Mouse (Mus musculus): ENCODE results near the gene Srrt. TPM values are rescaled to one million over a fixed set of nuclear protein-coding genes. Genes with fewer than 3 reads are reported as not detected.
A peak's percentile ranks its signal among the peaks of the same experiment; 100 is the strongest.

The Srrt gene
- polyA plus RNA-seq, 1 experiment from 2014 or later: 97.0 TPM

DNA sequence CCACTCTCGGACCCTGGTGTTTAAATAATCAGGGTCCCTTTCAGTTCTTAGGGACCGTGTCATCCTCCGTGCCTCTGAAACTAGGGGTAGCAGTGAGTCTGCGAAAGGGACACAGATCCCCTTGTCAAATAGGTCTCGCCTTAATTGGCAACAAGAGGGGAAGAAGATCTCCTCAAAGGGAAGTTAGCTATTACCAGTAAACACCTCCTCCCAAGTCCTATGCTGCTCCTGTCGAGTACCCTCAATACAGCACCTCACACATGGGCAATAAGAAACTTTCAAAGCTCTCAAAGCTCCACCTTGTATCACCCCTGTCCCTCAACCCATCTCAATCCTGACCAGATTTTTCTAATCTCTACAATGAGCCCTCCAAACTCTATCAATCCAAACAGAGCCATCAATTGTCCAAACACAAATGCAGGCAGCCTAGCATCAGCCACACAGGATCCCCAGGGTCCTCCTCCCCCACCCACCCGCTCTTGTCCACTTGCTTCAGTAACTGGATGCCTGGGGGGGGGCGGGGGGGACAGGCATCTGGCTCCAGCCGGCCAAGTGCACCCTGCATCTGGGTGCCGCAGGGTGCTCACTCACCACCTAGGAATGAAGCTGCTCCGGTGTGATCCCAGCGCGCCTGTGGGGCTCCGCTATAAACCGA, 25.5 kb upstream of the Srrt start:
- Histone ChIP-seq H3K9me3 (replicated peaks; ENCODE audit: control insufficient read depth, low read length) (no peaks in the 10 kb centered on the region), H3K36me3 (ENCODE audit: control insufficient read depth, insufficient read depth) (no peaks in the 10 kb centered on the region), H3K4me1 (ENCODE audit: control insufficient read depth, insufficient read depth, low read length) (peaks cover 9% of the 10 kb centered on the region; the same call in 1 of the 2 replicates), H3K27me3 (ENCODE audit: control insufficient read depth, insufficient read depth, low read length) (no peaks in the 10 kb centered on the region), H3K27ac (ENCODE audit: low read length) (no peak overlapping the region), H3K4me3 (ENCODE audit: low read length) (peak overlapping the region; percentile 67), H3K4me2 (ENCODE audit: low read depth, low read length) (peak overlapping the region; percentile 92), H3K9ac (ENCODE audit: low read length) (peak overlapping the region; percentile 59)
- ATAC-seq (replicated peaks; ENCODE audit: extremely low read depth, insufficient read depth, low FRiP score): no peak
- 23% methylated on average over 15 of the region's 15 CpGs for WGBS

DNA sequence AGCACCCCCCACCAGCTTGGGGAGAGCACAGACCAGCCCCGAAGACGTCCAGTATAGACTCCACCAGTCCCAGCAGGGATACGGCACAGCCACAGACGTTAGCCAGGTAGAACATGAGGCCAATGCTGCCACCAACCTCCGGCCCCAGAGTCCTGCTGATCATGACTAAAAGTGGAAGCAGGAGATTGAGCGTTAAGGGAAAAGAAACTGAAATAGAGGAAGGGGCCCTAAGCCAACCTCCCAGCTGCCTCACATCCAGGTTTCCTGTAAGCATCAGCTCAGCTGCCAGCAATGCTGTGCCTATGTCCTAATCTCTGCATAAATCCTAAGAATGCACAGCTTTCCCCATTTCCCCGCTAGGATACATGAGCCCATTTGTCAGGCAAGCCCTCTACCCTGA, 23.4 kb upstream of the Srrt start:
- H3K4me3 ChIP-seq (ENCODE audit: low read length): no peak overlapping the region
- 0 out of 2 replicates have a peak, but pooled peaks cover 4% of the 10 kb centered on the region for H3K4me1 ChIP-seq (ENCODE audit: control insufficient read depth, insufficient read depth, low read length)
- no peaks in the 10 kb centered on the region for H3K9me3 ChIP-seq (replicated peaks; ENCODE audit: control insufficient read depth, low read length)
- WGBS: 80% methylated on average over 7 of the region's 7 CpGs
- no peak for ATAC-seq (replicated peaks; ENCODE audit: extremely low read depth, insufficient read depth, low FRiP score)
- no peaks in the 10 kb centered on the region; the same call in 1 of the 2 replicates for H3K36me3 ChIP-seq (ENCODE audit: control insufficient read depth, insufficient read depth)
- no peak overlapping the region for H3K4me2 ChIP-seq (ENCODE audit: low read depth, low read length)
- H3K27ac ChIP-seq (ENCODE audit: low read length): no peak overlapping the region
- H3K27me3 ChIP-seq (ENCODE audit: control insufficient read depth, insufficient read depth, low read length): no peaks in the 10 kb centered on the region
- no peak overlapping the region for H3K9ac ChIP-seq (ENCODE audit: low read length)

DNA sequence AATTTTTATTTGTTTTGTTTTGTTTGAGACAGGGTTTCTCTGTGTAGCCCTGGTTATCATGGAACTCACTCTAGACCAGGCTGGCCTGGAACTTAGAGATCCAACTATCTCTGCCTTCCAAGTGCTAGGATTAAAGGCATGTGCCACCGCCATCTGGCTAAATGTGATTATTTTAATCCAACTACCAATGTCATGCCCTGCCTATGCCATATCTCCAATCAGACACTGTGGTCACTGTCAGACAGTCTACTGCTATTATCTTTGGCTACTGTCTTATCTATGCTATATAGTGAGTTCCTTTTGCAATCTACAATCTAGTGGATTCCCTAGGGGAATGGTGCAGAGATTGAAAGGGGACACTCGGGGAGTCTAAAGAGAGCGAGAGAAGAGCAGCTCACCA, 13.5 kb upstream of the Srrt start:
- Histone ChIP-seq H3K4me2 (ENCODE audit: low read depth, low read length) (no peak overlapping the region), H3K9ac (ENCODE audit: low read length) (no peak overlapping the region), H3K27me3 (ENCODE audit: control insufficient read depth, insufficient read depth, low read length) (no peaks in the 10 kb centered on the region), H3K36me3 (ENCODE audit: control insufficient read depth, insufficient read depth) (peaks cover 2% of the 10 kb centered on the region; the same call in 1 of the 2 replicates), H3K27ac (ENCODE audit: low read length) (no peak overlapping the region), H3K4me3 (ENCODE audit: low read length) (no peak overlapping the region), H3K4me1 (ENCODE audit: control insufficient read depth, insufficient read depth, low read length) (no peaks in the 10 kb centered on the region), H3K9me3 (replicated peaks; ENCODE audit: control insufficient read depth, low read length) (no peaks in the 10 kb centered on the region)
- 90% methylated on average over 3 of the region's 3 CpGs for whole genome bisulfite sequencing
- ATAC-seq (replicated peaks; ENCODE audit: extremely low read depth, insufficient read depth, low FRiP score): no peak

DNA sequence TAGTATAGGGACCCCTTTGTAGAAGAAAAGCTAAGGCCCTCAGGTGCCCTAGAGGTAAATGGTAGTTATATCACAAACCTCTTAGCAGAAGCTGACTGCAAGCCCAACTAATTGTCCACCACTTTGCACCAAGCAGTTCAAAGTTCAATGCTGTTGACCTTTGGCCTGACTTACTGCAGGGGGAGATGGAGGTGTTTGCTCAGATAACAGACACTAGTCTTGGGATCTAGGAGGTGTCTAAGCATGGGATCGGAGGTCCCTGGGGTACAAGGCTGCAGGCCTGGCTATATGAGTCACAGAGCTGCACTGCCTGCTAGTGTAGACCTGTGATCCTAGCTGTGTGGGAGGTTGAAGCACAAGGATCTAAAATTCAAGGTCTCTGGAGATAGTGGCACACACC, 11.1 kb upstream of the Srrt start:
- H3K27me3 ChIP-seq (ENCODE audit: control insufficient read depth, insufficient read depth, low read length): no peaks in the 10 kb centered on the region
- H3K9me3 ChIP-seq (replicated peaks; ENCODE audit: control insufficient read depth, low read length): no peaks in the 10 kb centered on the region
- no peak for ATAC-seq (replicated peaks; ENCODE audit: extremely low read depth, insufficient read depth, low FRiP score)
- H3K4me2 ChIP-seq (ENCODE audit: low read depth, low read length): no peak overlapping the region
- H3K4me3 ChIP-seq (ENCODE audit: low read length): no peak overlapping the region
- H3K9ac ChIP-seq (ENCODE audit: low read length): no peak overlapping the region
- peaks cover 9% of the 10 kb centered on the region for H3K4me1 ChIP-seq (ENCODE audit: control insufficient read depth, insufficient read depth, low read length)
- 79% methylated on average over 1 of the region's 1 CpGs for WGBS
- H3K36me3 ChIP-seq (ENCODE audit: control insufficient read depth, insufficient read depth): no peaks in the 10 kb centered on the region
- no peak overlapping the region for H3K27ac ChIP-seq (ENCODE audit: low read length)

DNA sequence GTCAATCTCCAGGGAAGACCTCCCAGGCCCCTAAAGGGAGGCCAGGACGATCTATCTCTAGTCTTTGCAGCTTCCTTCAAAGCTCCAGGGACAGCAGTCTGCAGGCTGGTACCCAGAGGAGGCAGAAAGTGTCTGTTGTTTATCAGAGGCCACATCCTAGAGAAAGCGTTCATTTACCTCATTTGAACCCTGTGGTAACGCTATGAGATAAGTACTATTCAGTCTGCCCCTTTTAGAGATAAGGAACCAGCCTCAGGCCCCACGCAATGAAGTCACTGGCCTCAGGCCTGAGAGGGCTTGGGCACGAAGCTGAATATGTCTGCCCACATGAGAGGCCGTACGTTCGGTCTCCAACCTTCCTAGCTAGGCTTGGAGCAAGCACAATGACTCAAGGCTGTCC, 9.9 kb upstream of the Srrt start:
- H3K27me3 ChIP-seq (ENCODE audit: control insufficient read depth, insufficient read depth, low read length): no peaks in the 10 kb centered on the region
- WGBS: 59% methylated on average over 8 of the region's 8 CpGs
- peaks cover 21% of the 10 kb centered on the region for H3K4me1 ChIP-seq (ENCODE audit: control insufficient read depth, insufficient read depth, low read length)
- H3K27ac ChIP-seq (ENCODE audit: low read length): no peak overlapping the region
- no peaks in the 10 kb centered on the region for H3K36me3 ChIP-seq (ENCODE audit: control insufficient read depth, insufficient read depth)
- H3K9me3 ChIP-seq (replicated peaks; ENCODE audit: control insufficient read depth, low read length): no peaks in the 10 kb centered on the region
- ATAC-seq (replicated peaks; ENCODE audit: extremely low read depth, insufficient read depth, low FRiP score): no peak
- no peak overlapping the region for H3K4me2 ChIP-seq (ENCODE audit: low read depth, low read length)
- H3K9ac ChIP-seq (ENCODE audit: low read length): no peak overlapping the region
- no peak overlapping the region for H3K4me3 ChIP-seq (ENCODE audit: low read length)

DNA sequence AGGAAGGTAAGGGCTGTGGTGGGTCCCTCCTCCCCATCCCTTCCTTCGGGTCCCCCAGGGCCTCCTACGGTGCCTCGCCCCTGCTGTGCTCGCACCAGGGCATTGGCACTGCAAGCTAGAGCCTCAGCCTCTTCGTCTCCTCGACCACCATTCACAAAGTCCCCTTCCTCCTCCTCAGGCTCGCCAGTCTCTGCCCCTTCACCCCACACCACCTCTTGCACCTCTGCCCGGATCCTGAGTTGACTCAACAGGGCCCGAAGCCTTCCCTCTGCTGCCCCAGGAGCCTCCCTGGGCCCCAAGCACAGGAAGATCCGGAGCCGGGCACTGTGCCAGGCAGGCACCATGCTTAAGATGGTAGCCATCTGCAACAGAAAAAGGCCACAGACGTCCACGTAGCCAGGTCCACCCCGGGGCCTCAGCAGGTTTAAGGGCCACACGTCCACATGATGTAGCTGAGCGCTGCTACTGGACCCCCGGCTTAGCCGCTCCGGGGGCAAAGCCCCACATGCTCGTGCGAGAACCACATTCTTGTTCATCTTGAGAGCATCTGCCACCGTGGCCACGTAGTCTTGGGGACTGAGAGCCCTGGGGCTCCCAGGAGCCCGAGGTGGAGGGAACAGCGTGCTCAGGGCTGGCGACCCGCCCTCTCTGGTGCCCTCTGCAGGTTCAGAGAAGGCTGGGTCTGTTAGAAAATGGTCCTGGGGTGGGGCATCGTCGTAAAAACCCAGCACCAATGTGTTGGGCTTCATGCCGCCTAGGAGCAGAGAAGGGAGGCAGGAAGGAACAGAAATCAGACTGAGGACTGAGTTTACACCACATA, 7.8 kb upstream of the Srrt start:
- WGBS: 49% methylated on average over 30 of the region's 30 CpGs
- Histone ChIP-seq H3K9ac (ENCODE audit: low read length) (peak overlapping the region; percentile 89), H3K4me2 (ENCODE audit: low read depth, low read length) (no peak overlapping the region), H3K4me1 (ENCODE audit: control insufficient read depth, insufficient read depth, low read length) (peaks cover 25% of the 10 kb centered on the region), H3K27me3 (ENCODE audit: control insufficient read depth, insufficient read depth, low read length) (no peaks in the 10 kb centered on the region), H3K36me3 (ENCODE audit: control insufficient read depth, insufficient read depth) (peaks cover 13% of the 10 kb centered on the region), H3K9me3 (replicated peaks; ENCODE audit: control insufficient read depth, low read length) (no peaks in the 10 kb centered on the region), H3K27ac (ENCODE audit: low read length) (peak overlapping the region; percentile 87), H3K4me3 (ENCODE audit: low read length) (no peak overlapping the region)
- ATAC-seq (replicated peaks; ENCODE audit: extremely low read depth, insufficient read depth, low FRiP score): no peak

DNA sequence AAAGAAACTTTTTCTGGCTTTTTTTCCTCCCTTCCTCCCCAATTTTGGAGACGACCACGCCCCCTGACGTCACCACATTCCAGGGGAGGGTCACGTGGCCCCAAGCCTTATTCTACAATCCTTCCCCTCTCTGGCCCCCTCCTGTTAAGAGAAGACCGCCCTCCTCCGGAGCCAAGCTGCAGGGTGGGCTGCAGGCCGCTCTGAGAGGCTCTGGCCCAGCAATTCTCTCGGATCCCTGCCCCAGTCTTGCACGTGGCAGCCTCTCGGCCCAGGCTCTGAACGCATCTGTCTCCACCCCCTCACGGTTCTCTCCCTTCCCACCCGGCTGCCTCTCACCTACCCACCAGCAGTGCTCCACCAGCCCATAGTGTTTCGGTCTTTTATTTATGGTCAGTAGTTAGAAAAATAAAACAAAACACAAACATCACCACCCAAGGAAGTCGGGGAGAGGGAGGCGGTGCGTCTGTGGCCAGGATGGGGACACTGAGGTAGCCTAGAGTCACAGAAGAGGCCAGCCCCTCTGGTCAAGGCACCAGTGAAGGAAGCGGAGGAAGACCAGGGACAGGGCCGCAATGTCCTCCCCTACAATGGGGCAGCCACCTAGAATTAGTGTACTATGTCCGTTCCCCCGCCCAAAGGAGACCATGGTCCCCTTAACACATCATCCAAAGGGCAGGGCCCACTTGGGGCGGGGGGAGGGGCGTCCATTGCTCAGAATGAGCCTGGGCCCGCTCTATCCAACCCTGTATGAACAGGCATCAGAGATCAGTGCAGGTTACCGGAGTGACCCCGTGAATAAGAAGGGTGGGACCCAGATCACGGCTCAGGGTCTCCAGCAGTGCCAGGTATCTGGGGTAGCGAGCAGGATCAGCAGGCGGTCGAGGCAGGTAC, 7.0 kb upstream of the Srrt start, which contains the start of gene Trip6:
Gene Trip6 (minus strand): TSS at position 212 of the 891 bp plus-strand sequence.
- Histone ChIP-seq H3K9ac (ENCODE audit: low read length) (peak within 1 kb of the TSS; percentile 89), H3K4me3 (ENCODE audit: low read length) (peak within 1 kb of the TSS; percentile 74), H3K4me2 (ENCODE audit: low read depth, low read length) (peak within 1 kb of the TSS; percentile 90), H3K27me3 (ENCODE audit: control insufficient read depth, insufficient read depth, low read length) (no peaks in the 10 kb centered on the region), H3K4me1 (ENCODE audit: control insufficient read depth, insufficient read depth, low read length) (peaks cover 25% of the 10 kb centered on the region), H3K9me3 (replicated peaks; ENCODE audit: control insufficient read depth, low read length) (no peaks in the 10 kb centered on the region), H3K36me3 (ENCODE audit: control insufficient read depth, insufficient read depth) (peaks cover 21% of the 10 kb centered on the region), H3K27ac (ENCODE audit: low read length) (peak within 1 kb of the TSS; percentile 87)
- WGBS: 22% methylated on average over 30 of the region's 30 CpGs
- ATAC-seq (replicated peaks; ENCODE audit: extremely low read depth, insufficient read depth, low FRiP score): peak; percentile 89

DNA sequence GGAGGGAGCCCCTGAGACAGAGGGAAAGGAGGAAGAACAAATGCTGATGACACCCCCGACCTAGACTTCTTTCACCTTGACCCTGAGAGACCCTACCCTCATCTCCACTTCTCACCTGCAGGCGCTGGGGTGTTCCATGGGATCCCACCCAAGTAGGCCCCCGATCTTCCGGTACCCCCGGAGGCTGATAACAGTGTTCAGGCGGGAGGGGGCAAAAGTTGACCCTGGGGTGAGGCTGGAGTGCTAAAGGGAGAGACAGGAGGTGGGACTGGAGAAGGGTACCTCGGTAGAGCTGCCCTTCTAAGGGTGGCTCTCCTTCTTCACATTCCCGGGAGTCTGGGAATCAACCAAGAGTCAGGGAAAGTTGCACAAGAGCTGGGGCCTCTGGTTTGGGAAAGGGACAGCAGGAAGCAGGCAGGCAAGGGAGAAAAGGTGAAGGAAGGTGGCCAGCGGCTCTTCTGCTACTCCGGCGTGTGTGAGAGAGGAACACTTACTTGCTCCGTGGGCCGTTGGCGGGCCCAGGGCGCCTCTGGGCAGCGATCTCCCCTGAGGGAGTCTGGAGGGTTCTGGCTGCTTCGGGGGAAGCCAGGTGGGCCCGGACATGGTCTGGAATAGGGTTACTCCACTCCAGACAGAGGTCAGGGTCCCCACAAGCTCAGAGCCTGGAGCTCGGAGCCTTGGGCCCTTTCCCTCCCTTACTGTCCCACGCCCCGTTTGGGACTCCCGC, 6.2 kb upstream of the Srrt start:
- no peaks in the 10 kb centered on the region for H3K27me3 ChIP-seq (ENCODE audit: control insufficient read depth, insufficient read depth, low read length)
- H3K36me3 ChIP-seq (ENCODE audit: control insufficient read depth, insufficient read depth): peaks cover 30% of the 10 kb centered on the region
- H3K4me2 ChIP-seq (ENCODE audit: low read depth, low read length): peak overlapping the region; percentile 90
- H3K4me3 ChIP-seq (ENCODE audit: low read length): peak overlapping the region; percentile 74
- peak; percentile 47 for ATAC-seq (replicated peaks; ENCODE audit: extremely low read depth, insufficient read depth, low FRiP score)
- 2% methylated on average over 22 of the region's 22 CpGs for WGBS
- peak overlapping the region; percentile 87 for H3K27ac ChIP-seq (ENCODE audit: low read length)
- H3K4me1 ChIP-seq (ENCODE audit: control insufficient read depth, insufficient read depth, low read length): peaks cover 25% of the 10 kb centered on the region
- peak overlapping the region; percentile 89 for H3K9ac ChIP-seq (ENCODE audit: low read length)
- H3K9me3 ChIP-seq (replicated peaks; ENCODE audit: control insufficient read depth, low read length): no peaks in the 10 kb centered on the region
